In genomic region chr10:102377377-102377776, GRCm38 (mm10) we compare ENCODE assay signal across 17 mouse cellular contexts.
"Had no signal": no experiment of that assay in that cellular context is flagged by ENCODE, and none has a peak within 500 bp of the region (broad histone marks: within the 10 kb centered on the region; RNA-seq: fewer than 3 reads in every experiment).

No protein-coding gene starts in this region.

- H3K36me3 ChIP-seq: neural tube, embryonic 12.5 days; neural tube, embryonic 13.5 days; stomach, embryonic 15.5 days had no signal

- H3K4me1 ChIP-seq: neural tube, embryonic 12.5 days; neural tube, embryonic 13.5 days; neural tube, embryonic 15.5 days; stomach, embryonic 15.5 days had no signal

- H3K4me2 ChIP-seq: neural tube, embryonic 12.5 days; neural tube, embryonic 13.5 days; neural tube, embryonic 15.5 days; stomach, embryonic 15.5 days had no signal

- H3K4me3 ChIP-seq: neural tube, embryonic 12.5 days; neural tube, embryonic 13.5 days; neural tube, embryonic 15.5 days; stomach, embryonic 15.5 days had no signal

- H3K9me3 ChIP-seq: neural tube, embryonic 12.5 days; neural tube, embryonic 13.5 days; neural tube, embryonic 15.5 days; stomach, embryonic 15.5 days had no signal

- DNase-seq: retina, postnatal 1 day; right cerebral cortex, adult 18-20 months; right cerebral cortex, postnatal 14 days; right cerebral cortex, postnatal 25 days; right cerebral cortex, postnatal 4 days; spleen, adult 18-20 months; thymus, adult 18-20 months; thymus, adult 2 months; thymus, postnatal 14 days; thymus, postnatal 25 days; thymus, postnatal 36 days; thymus, postnatal 4 days had no signal

- H3K9ac ChIP-seq: neural tube, embryonic 12.5 days; neural tube, embryonic 13.5 days; neural tube, embryonic 15.5 days; stomach, embryonic 15.5 days had no signal

- H3K27ac ChIP-seq: neural tube, embryonic 12.5 days; neural tube, embryonic 13.5 days; neural tube, embryonic 15.5 days; stomach, embryonic 15.5 days; stomach, postnatal 0 days had no signal

- H3K27me3 ChIP-seq: neural tube, embryonic 12.5 days; neural tube, embryonic 13.5 days; neural tube, embryonic 15.5 days; stomach, embryonic 15.5 days had no signal
